Mouse (Mus musculus) mesoderm, embryonic 11.5 days (tissue): ENCODE data around the gene Cachd1.
A peak's percentile ranks its signal among the peaks of the same experiment; 100 is the strongest.

ENCODE experiments used
- DNase-seq: peaks from one replicate; pipeline ENCODE4 v3.0.0-alpha.2; 2012; ENCODE audit warnings: low read depth, low spot score

Cachd1 gene

DNA sequence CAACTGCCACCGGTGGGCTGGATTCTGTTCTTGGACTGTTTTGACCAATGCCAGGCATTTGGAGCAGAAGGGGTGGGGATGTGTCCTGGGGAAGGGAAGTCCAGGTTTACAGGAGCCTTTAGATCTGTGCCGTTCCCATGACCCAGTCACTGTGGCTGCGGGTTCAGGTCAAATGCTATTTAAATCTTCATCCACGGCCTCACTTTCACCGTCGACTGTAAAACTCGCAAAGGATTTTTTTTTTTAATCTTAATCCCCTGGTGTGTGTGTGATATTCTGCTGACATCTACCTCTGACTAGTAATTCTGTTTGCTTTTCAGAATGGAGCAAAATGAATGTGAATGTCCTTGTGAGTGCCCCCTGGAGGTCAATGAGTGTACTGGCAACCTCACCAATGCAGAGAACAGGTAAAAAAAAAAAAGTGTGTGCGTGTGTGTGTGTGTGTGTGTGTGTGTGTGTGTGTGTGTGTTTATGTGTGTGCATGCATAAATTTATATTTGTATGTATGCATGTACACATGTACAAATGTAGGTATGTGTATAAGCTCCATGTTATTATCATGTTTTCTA, 211.8 kb downstream of the Cachd1 start:
- DNase-seq: peak; percentile 61

DNA sequence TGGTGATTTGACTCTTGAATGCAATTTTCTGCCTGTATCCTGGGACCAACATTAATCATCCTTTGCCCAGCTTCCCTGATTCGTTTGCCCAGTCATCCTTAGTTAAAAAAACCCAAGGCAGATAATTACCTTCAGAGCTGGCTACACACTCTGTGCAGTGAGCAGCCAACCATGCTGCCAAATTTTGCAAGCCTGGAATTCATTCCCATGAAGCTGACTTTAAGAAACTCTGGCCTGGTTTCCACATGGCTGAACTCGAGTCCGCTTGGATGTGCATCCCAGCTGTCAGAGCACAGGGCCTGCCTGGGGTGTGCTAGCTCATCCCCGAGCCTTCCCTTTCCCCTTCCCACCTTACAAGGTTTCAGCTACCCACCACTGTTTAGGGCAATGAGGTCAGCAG, 214.5 kb downstream of the Cachd1 start:
- no peak for DNase-seq

DNA sequence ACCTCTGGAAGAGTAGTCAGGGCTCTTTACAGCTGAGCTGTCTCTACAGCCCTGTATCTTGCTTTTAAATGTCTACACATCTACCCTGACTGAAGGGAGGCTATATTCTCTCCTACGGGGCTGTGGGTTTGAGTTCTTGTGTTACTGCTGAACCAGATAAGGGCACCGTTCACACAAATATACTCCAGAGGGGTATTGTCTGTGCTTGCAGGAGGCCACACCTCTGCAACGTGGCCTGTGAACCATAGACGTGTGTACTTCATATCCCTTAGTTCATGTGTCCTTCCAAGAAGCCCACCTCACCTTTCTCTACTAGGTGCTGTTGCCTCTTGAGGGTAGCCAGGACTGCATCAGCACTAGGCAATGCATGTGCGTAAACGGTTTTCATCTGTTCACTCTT, 215.6 kb downstream of the Cachd1 start:
- DNase-seq: no peak

DNA sequence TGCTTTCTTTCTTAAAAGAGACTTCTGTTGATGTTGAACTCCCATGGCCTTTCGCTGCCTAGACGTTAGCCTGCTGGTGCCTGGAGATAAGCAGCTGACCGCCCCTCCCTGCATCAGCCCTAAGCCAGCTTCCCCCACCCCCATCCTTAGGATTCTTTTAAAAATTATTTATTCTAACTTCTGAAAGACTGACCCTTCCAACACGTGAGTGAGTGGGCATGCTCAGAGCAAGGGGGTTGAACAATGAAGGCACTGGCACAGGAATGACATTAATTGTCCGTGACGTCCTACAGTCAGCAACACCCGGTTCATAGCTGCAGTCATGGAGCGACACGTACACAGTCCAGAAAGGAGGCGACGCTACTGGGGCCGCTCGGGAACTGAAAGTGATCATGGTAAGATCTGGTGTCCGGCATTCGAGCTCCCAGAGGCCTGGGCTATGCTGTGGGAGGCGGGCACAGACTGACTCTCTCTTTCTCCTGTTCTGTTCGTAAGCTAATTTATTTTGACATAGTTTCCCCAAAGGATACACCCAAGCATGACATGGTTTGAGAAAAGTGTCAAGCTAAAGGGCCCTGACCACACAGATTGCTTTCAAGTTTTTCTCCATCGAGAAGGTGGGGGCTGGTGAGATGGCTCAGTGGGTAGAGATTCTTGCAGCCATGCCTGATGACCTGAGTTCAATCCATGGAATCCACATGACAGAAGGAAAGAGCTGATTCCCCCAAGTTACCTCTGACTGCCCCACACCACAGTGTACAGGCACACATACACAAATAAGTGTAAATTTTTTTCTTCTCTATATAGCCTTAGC, 218.2 kb downstream of the Cachd1 start:
- DNase-seq: peak; percentile 10

DNA sequence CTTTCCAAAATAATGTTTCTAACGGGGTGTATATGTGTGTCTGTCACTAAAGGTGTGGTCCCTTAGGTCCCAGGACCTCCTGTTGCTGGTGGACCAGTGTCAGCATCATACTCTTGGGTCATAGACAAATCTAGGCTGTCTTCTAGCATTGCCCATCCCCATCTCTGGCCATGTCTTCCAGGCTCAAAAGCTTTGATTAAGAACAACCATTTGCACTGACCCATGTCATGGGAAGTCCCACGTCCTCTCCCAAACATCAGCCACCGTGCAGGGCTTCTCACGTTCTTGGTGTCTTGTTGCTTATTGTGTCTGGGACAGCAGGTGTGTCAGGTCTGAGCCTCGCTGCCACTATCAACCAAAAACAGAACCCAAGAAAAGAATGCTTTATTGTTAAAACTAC, 219.1 kb downstream of the Cachd1 start:
- DNase-seq: no peak

DNA sequence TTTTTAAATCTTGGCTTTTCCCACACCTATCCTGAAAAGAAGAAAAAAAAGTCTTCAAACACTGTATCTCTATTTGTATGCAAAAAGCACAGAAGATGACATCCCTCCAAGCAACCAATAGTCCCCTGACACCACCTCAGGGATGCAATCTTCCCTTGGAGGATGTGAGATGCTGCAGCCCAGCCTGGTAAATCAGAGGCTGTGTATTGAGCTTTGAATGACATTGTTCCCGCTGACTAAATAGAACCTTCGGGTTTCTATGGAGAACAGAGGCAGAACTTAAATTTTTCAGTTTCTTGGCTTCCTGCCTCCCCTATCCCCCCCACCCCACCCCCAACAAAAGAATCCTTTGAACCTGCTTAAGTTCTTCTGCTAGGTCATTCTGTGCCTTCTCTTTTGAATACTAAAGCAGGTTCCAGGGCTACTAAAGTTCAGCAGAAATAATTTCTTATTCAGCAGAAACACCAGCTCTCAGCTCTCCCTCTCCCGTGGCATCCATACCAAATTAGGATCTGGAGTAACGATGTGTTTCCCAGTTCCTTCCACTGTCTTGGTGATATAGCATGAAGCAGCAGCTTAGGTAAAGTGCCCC, 219.7 kb downstream of the Cachd1 start:
- DNase-seq: no peak

DNA sequence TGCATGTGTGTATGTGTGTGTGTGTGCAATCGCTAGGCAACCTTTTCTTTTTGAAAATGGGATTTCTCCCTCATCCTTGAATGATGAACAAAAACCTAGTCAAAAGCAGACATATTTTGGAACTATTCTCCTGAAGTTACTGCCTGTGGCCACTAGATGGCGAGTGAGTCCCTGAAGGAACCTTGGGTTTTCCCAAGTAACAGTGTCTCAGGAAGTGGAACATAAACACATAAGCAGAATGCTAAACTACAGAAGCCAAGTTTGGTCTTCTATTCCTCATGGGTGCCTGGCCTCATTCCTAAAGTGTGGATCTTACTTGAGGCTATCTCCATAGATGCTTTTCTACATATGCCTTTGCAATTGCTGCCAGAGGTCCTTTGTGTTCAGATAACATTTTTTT, 221.7 kb downstream of the Cachd1 start:
- DNase-seq: peak; percentile 50

DNA sequence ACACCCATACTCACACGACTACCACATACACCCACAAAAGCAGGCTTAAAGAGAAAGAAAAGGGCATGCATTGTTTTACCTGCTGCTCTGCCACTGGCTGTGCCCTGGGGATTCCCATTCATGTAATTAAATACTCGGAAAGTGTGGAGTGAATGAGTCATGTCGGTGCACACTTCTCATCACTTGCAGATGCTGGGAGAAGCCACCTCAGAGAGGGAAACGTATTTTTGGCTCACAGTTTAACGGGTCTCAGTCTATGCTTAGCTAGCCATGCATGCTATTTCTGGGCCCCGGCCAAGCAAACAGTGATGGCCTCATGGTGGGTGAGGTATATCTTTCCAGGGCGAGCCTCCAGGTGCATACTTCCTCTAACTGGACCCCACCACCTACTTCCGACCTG, 222.4 kb downstream of the Cachd1 start:
- DNase-seq: no peak

DNA sequence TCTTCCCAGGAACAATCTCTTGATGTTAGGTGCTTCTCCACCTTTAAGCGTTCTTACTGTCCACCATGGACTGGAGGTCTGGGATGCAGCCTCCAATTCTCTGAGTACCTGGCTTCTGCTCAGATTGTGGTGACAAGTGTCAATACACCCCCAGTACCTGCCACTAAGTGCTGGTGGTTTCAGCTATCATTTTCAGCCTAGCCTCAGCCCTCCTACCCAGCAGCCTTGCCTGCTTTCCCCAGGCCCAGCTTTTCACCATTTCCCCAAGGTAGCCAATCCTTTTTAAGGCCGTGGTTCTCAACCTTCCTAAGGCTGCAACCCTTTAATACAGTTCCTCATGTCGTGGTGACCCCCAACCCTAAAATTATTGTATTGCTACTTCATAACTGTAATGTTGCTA, 224.1 kb downstream of the Cachd1 start:
- no peak for DNase-seq

DNA sequence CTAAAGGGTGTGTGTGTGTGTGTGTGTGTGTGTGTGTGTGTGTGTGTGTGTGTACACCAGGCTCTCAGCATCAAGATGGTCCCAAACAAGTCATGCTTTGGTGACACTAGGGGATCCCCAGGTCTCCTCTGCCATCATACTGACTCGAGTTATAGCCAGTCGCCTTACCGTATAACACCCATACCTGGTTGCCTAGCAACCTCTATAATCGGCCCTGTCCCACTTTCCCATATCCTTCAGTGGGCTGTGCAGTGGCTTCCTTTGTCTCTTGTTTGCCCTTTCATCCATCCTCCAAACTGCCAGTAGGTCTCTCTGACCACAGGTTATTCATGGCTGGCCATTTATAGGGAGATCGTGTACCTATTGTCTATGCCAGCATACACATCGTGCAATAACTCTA, 224.6 kb downstream of the Cachd1 start:
- no peak for DNase-seq

DNA sequence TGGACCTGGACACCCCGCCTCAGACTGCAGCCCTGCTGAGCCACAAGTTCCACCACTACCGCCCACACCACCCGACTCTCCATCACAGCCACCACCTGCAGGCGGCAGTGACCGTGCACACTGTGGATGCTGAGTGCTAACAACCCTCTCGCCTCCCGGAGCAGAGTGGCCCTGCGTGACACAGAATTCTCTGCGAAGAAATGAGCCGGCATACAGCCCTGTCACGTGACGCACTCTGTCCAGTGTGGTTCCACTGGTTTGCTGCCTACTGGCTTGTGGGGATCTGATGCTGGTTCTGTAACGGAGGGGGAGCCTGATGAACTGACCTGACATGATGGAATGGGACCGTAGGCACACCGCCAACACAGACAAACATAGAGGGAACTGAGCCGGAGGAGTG, 226.5 kb downstream of the Cachd1 start:
- no peak for DNase-seq

DNA sequence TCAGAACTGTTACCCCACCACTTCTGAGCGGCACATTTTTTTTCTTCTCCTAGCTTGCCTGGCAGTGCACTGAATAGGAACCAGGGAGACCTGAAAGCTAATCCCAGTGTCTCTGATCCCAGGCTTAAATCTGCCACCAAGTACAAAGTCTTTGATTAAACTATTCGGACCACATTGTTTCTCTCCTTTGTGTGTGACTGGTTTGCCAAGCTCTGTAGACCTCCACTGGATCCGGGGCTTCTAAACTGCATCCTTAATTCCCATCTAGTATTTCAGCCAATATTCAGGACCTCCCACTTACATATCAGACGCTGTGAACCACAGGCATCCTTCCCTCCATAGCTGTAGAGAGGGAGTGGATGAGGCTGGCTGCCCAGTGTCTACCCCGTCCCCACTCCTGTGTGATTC, 231.9 kb downstream of the Cachd1 start:
- DNase-seq: no peak

DNA sequence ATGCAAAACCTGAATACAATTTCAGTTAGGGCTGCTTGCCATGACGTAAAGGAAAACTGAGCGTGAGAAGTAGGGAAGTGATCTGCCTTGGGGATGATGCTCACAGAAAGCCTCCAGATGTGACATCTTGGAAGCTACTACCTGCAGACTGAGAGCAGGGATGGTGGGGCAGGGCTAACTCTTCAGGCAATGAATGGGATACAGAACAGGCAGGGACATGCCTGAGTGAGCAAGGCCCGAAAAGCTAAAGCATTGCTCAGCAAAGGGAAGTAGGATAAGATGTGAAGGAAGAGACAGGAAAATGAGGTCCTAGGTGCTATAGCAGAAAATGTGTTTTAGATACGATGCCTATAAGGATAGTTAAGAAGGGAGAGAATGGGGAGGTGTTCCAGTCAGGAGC, 232.6 kb downstream of the Cachd1 start:
- no peak for DNase-seq

DNA sequence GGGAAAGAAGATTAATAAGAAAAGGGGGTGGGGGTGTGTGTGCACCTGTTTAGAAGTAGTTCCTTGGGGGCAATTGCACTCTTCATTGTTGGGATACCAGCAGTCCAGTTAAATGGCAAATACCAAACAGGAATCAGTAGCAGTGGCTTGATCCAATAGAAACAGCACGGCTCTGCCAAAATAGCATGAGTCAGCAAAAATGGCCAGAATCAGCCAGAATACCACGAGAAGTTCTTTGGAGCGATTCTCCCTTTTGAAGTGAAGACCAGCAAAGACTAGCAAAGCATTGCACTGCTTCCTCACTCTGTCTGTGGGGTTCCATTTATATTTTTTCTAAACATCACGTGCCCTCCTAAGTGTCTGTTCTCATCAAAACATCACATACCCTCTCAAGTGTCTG, 241.3 kb downstream of the Cachd1 start:
- no peak for DNase-seq

DNA sequence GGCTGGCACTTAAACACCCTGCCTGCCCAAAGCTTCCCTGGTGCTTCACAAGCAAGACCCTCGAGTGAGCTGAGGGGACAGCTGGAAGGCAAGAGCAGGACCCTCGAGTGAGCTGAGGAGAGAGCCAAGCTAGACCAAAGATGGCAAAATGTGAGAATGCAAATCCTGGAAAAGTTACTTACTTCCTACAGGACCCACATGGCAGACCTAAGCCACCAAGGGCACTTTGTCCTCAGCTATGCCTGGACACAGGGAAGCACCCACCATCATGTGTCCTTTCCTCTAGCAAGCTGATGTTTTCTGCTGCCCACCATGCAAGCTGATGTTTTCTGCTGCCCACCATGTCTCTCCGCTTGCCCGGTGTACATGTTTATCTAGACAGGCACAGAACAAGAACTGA, 244.1 kb downstream of the Cachd1 start, which contains the start of gene Gm10577:
TSS of gene Gm10577 (minus strand) at position 101 of the 400 bp plus-strand sequence.
- DNase-seq: no peak

DNA sequence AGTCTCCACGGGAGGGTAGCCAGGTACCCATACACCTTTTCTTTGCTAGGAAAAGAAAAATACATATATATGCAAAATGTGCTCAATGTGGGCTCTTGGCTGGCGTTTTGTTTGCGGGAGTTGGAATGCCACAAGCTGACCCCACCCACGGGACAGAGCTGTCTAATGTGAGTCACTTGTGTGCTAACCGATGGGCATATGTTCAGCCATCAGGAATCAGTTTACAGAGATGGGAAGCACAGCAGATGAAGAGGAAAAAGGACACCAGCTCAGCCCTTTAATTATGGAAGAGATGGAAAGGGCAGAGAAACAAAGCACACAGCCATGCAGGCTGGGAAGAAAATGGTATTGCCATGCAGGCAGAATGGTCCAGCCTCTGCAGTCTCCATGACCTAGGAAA, 250.1 kb downstream of the Cachd1 start:
- no peak for DNase-seq

DNA sequence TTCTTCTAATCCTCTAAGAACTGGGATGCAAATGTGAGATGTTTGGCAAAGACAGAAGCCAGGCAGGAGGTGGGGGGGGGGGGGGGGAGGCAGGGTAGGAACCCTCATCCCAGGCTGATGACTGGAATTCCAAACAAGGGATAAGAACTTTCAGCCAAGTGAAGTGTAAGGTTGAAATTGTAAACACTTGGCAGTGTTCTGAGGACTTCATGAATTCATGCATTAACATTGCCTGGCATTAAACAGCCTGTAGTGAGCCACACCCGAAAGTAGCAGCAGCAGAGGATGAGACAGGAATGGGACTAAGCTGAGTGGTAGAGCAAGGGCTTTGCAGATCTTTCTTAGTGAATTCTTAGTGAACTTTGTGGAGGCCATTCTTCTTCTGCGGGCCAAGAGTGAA, 250.5 kb downstream of the Cachd1 start:
- no peak for DNase-seq

DNA sequence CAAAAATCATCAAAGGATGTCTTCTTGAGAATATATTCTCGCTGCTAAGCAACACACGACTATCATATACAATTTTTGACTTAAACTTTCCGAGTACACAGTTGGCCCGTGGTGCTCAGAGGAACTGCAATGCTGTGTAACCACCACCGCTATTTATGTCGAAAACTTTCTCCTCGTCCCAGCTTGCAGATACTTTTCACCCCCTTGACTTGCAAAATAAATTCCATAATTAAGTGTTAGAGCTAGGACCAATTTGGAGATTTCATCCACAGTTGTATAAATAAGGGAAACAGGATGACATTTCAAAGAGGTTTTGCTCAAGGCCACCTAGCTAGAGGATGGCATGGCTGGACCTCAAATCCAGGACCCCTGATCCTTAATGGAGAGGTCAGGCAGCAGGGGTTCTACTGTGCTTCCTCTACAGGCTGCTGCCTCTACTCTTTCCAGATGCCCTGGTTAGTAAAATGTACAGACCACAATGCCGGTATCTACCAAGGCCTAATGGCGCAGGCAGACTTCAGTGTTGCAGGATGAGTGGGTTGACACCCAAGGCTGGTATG, 251.5 kb downstream of the Cachd1 start:
- no peak for DNase-seq

DNA sequence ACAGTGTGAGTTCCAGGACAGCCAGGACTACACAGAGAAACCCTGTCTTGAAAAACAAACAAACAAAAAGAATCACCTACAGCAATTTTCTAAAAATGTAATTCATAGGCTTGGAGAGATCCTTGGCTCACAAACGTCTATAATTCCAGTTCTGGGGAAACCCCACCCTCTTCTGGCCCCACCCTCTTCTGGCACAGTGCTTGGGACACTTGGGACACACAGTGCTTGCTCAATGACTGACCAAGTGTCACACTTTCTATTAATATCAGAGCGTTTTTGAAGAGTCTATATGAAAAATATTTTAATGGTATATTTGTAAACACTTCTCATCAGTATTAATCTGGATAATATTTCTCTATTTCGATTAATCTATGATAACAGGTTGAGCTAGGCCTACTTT, 256.6 kb downstream of the Cachd1 start:
- DNase-seq: no peak

DNA sequence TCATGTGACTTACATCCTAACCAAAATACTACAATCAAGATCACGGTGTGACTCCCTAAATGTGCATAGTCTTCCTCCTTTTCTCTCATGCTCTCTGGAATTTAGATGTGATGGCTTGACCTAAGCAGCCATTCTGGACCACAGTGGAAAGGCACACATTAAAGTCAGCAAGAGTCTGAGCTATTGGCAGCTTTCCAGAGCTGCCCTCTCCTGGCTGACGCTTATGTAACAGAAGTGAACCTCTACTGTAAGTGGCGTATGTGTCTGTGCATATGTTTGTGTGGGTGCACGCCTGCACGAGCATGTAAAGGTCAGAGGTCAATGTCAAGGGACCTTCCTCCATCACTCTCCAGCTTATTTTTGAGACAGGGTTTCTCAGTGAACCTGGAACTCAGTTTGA, 258.7 kb downstream of the Cachd1 start:
- DNase-seq: no peak

DNA sequence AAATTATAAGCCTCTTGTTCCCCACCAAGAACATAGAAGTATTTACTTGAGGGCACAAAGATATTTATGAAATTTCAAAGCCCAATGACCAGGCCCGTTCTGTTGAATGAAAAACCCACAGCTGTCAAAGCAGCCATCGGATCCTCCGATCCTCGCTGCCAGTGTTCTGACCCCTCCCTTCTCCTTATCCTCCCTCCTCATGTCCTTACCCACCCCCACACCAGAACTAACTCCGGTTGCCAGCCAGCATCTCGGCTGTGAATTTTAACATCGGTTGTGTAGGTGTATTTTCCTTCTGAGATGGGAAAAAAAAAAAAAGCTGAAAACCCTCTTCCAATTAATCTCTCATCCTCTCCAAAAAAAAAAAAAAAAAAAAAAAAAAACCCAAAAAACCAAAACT, 260.7 kb downstream of the Cachd1 start:
- no peak for DNase-seq

DNA sequence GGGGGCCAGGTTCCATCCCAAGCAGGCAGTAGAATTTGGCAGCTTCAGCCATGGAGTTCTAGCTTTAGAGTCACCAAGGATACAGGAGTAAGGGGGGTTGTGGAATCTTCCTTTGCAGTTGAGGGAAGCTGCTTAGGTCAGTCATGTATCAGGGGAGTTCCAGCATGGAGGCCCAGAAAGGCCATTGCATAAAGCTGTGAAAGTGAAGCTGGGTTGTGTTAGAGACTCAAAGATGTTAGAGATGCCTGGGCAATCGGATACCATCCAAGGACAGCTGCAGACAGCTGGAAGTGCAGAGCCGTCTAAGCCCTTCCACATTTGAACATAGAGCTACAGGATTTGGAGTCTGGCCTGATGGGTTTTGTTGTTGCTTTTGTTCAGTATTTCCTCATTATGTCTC, 267.2 kb downstream of the Cachd1 start:
- DNase-seq: no peak

DNA sequence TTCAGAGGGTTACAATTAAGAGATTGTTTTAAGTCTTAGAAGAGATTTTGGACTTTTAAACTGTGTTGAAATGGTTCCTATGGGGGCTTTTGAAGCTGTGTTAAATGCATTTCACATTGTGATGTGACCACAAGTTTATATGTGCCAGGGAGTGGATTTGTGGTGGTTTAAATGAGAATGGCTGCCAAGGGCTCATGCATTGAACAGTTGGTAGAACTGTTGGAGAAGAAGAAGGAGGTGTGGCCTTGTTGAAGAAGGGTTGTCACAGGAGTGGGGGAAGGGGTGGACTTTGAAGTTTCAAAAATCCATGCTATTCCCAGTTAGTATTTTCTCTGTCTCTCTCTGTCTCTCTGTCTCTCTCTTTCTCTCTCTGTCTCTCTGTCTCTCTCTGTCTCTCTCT, 267.7 kb downstream of the Cachd1 start:
- no peak for DNase-seq
